Mouse (Mus musculus): ENCODE data around the gene Pex16. TPM values are rescaled to one million over a fixed set of nuclear protein-coding genes. Genes with fewer than 3 reads are reported as not detected.
A peak's percentile ranks its signal among the peaks of the same experiment; 100 is the strongest.

Pex16 gene
- polyA plus RNA-seq, 1 experiment from 2014 or later = 18.2 TPM

DNA sequence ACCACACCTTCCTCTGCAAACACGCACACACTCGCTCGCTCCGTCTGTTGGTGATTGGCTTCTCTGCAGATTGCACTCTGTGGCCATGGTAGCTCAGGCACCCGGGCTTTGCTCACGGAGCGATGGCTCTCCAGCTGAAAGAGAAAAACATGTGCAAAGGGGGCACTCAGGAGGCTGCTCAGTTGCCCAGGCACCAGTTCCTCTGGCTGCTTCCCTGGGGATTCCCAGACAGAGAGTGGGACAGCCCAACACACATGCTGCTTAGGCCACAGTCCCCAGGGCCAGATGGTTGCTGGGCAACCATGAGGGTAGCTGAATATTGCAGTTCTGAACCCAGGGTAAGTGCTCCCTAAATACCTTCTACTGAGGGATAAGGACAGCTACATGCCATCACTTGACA, 31.2 kb downstream of the Pex16 start:
- no peak for ATAC-seq (replicated peaks; ENCODE audit: low FRiP score)
- Histone ChIP-seq H3K4me1 (replicated peaks; ENCODE audit: control insufficient read depth, insufficient read depth, low read length) (peaks cover 2% of the 10 kb centered on the region; the same call in 1 of the 2 replicates), H3K36me3 (ENCODE audit: control insufficient read depth, insufficient read depth, low read length) (no peaks in the 10 kb centered on the region; the same call in 1 of the 2 replicates), H3K4me3 (ENCODE audit: low read depth, low read length) (no peak overlapping the region), H3K9me3 (ENCODE audit: control insufficient read depth, low read length) (no peaks in the 10 kb centered on the region), H3K27me3 (ENCODE audit: control insufficient read depth, insufficient read depth, low read length) (no peaks in the 10 kb centered on the region), H3K27ac (ENCODE audit: low read depth, low read length) (no peak overlapping the region), H3K9ac (ENCODE audit: low read length) (no peak overlapping the region), H3K4me2 (ENCODE audit: low read depth, low read length, severe bottlenecking) (no peak overlapping the region)
- WGBS = 97% methylated on average over 7 of the region's 7 CpGs
- no peak for DNase-seq (ENCODE audit: low spot score)

GRCm38 (mm10) chr2:92408309-92409045, 34.0 kb downstream of the Pex16 start:
- H3K4me3 ChIP-seq (ENCODE audit: low read depth, low read length) = no peak overlapping the region
- H3K27ac ChIP-seq (ENCODE audit: low read depth, low read length) = no peak overlapping the region
- H3K9ac ChIP-seq (ENCODE audit: low read length) = no peak overlapping the region
- H3K4me2 ChIP-seq (ENCODE audit: low read depth, low read length, severe bottlenecking) = no peak overlapping the region
- ATAC-seq (replicated peaks; ENCODE audit: low FRiP score) = no peak
- no peaks in the 10 kb centered on the region for H3K27me3 ChIP-seq (ENCODE audit: control insufficient read depth, insufficient read depth, low read length)
- no peaks in the 10 kb centered on the region for H3K9me3 ChIP-seq (ENCODE audit: control insufficient read depth, low read length)
- DNase-seq (ENCODE audit: low spot score) = no peak
- WGBS = 91% methylated on average over 18 of the region's 18 CpGs
- no peaks in the 10 kb centered on the region for H3K4me1 ChIP-seq (replicated peaks; ENCODE audit: control insufficient read depth, insufficient read depth, low read length)
- H3K36me3 ChIP-seq (ENCODE audit: control insufficient read depth, insufficient read depth, low read length) = peaks cover 7% of the 10 kb centered on the region; the same call in 1 of the 2 replicates

DNA sequence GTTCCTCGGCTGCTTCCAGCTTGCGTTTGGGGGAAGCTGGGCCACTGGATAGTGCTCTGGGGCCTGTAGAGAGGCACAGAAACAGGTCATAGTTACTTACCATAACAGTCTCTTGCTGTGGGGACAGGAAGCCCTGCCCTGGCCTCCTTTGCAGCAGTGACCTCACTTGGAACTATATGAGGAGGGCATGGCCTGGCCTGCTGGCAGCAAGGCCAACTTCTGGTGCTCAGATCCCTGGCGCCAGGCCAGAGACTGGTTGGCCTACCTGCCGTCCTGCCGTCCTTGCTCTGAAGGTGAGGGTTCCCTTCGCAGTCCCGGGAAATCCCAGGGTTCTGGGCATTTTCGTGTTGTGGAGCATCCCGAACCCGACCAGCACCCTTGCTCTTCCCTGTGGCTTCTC, 37.2 kb downstream of the Pex16 start:
- H3K4me3 ChIP-seq (ENCODE audit: low read depth, low read length) = no peak overlapping the region
- ATAC-seq (replicated peaks; ENCODE audit: low FRiP score) = no peak
- H3K4me2 ChIP-seq (ENCODE audit: low read depth, low read length, severe bottlenecking) = no peak overlapping the region
- H3K36me3 ChIP-seq (ENCODE audit: control insufficient read depth, insufficient read depth, low read length) = peaks cover 15% of the 10 kb centered on the region; the same call in 1 of the 2 replicates
- no peak overlapping the region for H3K27ac ChIP-seq (ENCODE audit: low read depth, low read length)
- no peak overlapping the region for H3K9ac ChIP-seq (ENCODE audit: low read length)
- H3K4me1 ChIP-seq (replicated peaks; ENCODE audit: control insufficient read depth, insufficient read depth, low read length) = no peaks in the 10 kb centered on the region
- H3K9me3 ChIP-seq (ENCODE audit: control insufficient read depth, low read length) = no peaks in the 10 kb centered on the region
- no peak for DNase-seq (ENCODE audit: low spot score)
- H3K27me3 ChIP-seq (ENCODE audit: control insufficient read depth, insufficient read depth, low read length) = no peaks in the 10 kb centered on the region
- WGBS = 97% methylated on average over 10 of the region's 10 CpGs

- H3K4me2 ChIP-seq (ENCODE audit: low read depth, low read length, severe bottlenecking) = no peak overlapping the region
- H3K4me1 ChIP-seq (replicated peaks; ENCODE audit: control insufficient read depth, insufficient read depth, low read length) = peaks cover 16% of the 10 kb centered on the region
- H3K27me3 ChIP-seq (ENCODE audit: control insufficient read depth, insufficient read depth, low read length) = no peaks in the 10 kb centered on the region
- no peak overlapping the region for H3K9ac ChIP-seq (ENCODE audit: low read length)
- H3K36me3 ChIP-seq (ENCODE audit: control insufficient read depth, insufficient read depth, low read length) = peaks cover 5% of the 10 kb centered on the region; the same call in 1 of the 2 replicates
- WGBS = 92% methylated on average over 7 of the region's 7 CpGs
- no peak for DNase-seq (ENCODE audit: low spot score)
- no peak overlapping the region for H3K4me3 ChIP-seq (ENCODE audit: low read depth, low read length)
- H3K27ac ChIP-seq (ENCODE audit: low read depth, low read length) = no peak overlapping the region
- ATAC-seq (replicated peaks; ENCODE audit: low FRiP score) = no peak
- no peaks in the 10 kb centered on the region for H3K9me3 ChIP-seq (ENCODE audit: control insufficient read depth, low read length)
Observed at GRCm38 (mm10) chr2:92421723-92422387, 47.4 kb downstream of the Pex16 start.

DNA sequence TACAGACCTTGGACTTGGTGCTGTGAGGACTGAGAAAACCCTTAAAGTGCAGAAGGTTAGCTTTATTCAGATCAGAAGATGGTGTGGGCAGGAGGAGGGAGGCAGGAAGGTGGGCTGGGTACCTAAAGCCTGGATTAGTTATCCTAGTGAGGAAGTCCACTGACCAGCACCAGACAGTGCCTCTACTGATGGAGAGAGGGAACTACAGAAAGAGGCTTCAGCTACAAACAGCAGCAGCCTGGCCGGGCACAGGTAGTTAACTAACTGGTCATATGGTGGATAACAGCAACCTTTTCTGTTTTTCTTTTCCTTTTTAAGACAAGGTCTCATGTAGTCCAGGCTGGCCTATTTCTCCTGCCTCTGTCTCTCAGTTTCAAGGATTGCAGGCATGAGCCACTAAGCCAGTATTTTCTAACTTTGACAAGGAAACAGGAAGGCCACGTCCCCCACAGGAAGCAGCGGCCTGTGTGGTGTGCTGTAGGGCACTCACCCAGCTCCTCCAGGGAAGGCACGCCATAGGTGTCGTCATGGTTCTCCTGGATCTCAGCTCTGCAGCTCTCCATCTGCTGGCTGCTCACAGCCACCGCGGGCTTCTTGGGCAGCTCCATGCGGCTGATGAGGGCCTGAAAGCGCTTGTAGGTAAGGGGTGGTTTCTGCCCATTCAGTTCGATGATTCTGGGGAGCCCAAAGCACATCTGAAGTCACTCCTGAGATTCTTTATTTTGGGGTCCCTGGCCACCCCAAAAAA, 48.1 kb downstream of the Pex16 start:
- ATAC-seq (replicated peaks; ENCODE audit: low FRiP score) = no peak
- H3K4me2 ChIP-seq (ENCODE audit: low read depth, low read length, severe bottlenecking) = no peak overlapping the region
- H3K27me3 ChIP-seq (ENCODE audit: control insufficient read depth, insufficient read depth, low read length) = no peaks in the 10 kb centered on the region
- H3K27ac ChIP-seq (ENCODE audit: low read depth, low read length) = no peak overlapping the region
- WGBS = 80% methylated on average over 10 of the region's 10 CpGs
- no peak overlapping the region for H3K4me3 ChIP-seq (ENCODE audit: low read depth, low read length)
- no peak overlapping the region for H3K9ac ChIP-seq (ENCODE audit: low read length)
- no peak for DNase-seq (ENCODE audit: low spot score)
- no peaks in the 10 kb centered on the region for H3K9me3 ChIP-seq (ENCODE audit: control insufficient read depth, low read length)
- H3K4me1 ChIP-seq (replicated peaks; ENCODE audit: control insufficient read depth, insufficient read depth, low read length) = peaks cover 16% of the 10 kb centered on the region
- H3K36me3 ChIP-seq (ENCODE audit: control insufficient read depth, insufficient read depth, low read length) = peaks cover 5% of the 10 kb centered on the region; the same call in 1 of the 2 replicates

DNA sequence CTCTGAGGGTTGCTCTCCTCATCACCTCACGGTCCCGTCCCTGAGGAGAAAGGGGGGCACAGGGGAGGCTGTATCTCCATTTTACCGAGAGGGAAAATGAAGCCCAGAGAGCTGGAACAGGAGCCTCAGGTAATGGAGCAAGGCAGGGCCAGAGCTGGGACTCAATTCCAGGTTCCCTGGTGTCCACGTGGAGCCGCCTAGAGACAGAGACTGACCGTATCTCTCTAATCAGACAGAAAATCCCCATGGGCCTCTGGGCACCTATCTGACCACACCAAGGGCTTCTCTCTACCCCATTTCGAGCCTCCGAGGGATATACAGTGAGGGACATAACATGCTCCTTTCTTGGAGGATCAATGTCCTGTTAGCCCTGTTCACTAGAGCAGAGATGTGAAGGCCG, 48.7 kb downstream of the Pex16 start:
- no peak overlapping the region for H3K27ac ChIP-seq (ENCODE audit: low read depth, low read length)
- H3K9me3 ChIP-seq (ENCODE audit: control insufficient read depth, low read length) = no peaks in the 10 kb centered on the region
- no peak for ATAC-seq (replicated peaks; ENCODE audit: low FRiP score)
- no peak overlapping the region for H3K4me3 ChIP-seq (ENCODE audit: low read depth, low read length)
- no peak for DNase-seq (ENCODE audit: low spot score)
- no peaks in the 10 kb centered on the region for H3K27me3 ChIP-seq (ENCODE audit: control insufficient read depth, insufficient read depth, low read length)
- peaks cover 16% of the 10 kb centered on the region for H3K4me1 ChIP-seq (replicated peaks; ENCODE audit: control insufficient read depth, insufficient read depth, low read length)
- 91% methylated on average over 9 of the region's 9 CpGs for WGBS
- H3K4me2 ChIP-seq (ENCODE audit: low read depth, low read length, severe bottlenecking) = no peak overlapping the region
- H3K36me3 ChIP-seq (ENCODE audit: control insufficient read depth, insufficient read depth, low read length) = peaks cover 5% of the 10 kb centered on the region; the same call in 1 of the 2 replicates
- H3K9ac ChIP-seq (ENCODE audit: low read length) = no peak overlapping the region

DNA sequence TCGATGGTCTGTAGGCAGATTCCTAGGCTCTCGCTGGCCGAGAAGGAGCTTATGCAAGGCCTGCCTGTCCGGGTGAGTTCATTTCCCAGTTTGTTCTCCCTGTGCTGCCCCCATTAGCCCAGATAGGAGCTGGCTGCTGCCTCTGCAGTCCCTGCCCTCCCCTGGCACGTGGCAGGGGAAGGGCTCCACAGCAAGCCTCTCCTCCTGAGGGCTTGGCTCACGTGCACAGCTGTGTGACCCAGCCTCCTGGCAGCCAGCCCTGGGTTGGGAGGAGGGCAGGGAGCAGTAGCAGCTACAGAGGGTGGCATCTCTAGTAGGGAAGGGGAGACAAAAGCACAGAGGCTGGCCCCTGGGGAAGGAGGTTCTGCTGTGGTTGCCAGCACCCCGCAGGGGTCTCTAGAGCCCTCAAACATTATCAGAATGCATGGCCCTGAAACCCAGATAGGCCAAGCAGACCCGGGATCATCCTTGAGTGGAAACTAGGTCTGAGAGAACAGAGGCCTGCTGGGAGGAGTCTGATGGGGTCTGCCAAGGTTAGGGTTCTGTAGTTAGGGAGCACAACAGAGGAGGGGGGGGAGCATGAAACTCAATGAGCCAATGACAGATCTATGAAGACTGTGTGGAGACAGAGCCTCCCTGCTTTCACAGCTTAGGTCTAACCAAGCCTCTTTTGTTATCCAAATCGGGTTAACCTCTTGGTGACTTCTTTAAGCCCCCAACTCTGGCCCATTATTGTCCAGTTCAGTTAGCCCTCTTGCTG, 49.4 kb downstream of the Pex16 start:
- Histone ChIP-seq H3K9me3 (ENCODE audit: control insufficient read depth, low read length) (no peaks in the 10 kb centered on the region), H3K27ac (ENCODE audit: low read depth, low read length) (peak overlapping the region; percentile 89), H3K9ac (ENCODE audit: low read length) (no peak overlapping the region; the same call in 1 of the 2 replicates), H3K4me1 (replicated peaks; ENCODE audit: control insufficient read depth, insufficient read depth, low read length) (peaks cover 16% of the 10 kb centered on the region), H3K4me2 (ENCODE audit: low read depth, low read length, severe bottlenecking) (no peak overlapping the region), H3K27me3 (ENCODE audit: control insufficient read depth, insufficient read depth, low read length) (no peaks in the 10 kb centered on the region), H3K4me3 (ENCODE audit: low read depth, low read length) (no peak overlapping the region), H3K36me3 (ENCODE audit: control insufficient read depth, insufficient read depth, low read length) (peaks cover 5% of the 10 kb centered on the region; the same call in 1 of the 2 replicates)
- no peak for ATAC-seq (replicated peaks; ENCODE audit: low FRiP score)
- WGBS = 84% methylated on average over 9 of the region's 9 CpGs
- DNase-seq (ENCODE audit: low spot score) = no peak

Data from forebrain, embryonic 11.5 days (tissue).